Mouse (Mus musculus) midbrain, embryonic 16.5 days (tissue): Measurements from ENCODE around the gene Plcb3. TPM values are rescaled to one million over a fixed set of nuclear protein-coding genes. Genes with fewer than 3 reads are reported as not detected.

Experiments
- ATAC-seq: fragments of 200-750 bp; cut with Nextera tagmentation; 2 replicates; pipeline ENCODE4 v1.8.0; 2017; ENCODE audit warnings: moderate TSS enrichment
- H3K27ac ChIP-seq: fragments of 300-500 bp; sonication (generic); 2 replicates; pipeline ENCODE4 v1.5.1; 2014; ENCODE audit warnings: mild to moderate bottlenecking, low read length, mixed read lengths
- H3K27me3 ChIP-seq: fragments of 300-500 bp; sonication (generic); 2 replicates; pipeline ENCODE4 v1.6.1; 2014; ENCODE audit warnings: low read depth, low read length, mixed read lengths; ENCODE audit not compliant: control insufficient read depth, insufficient read depth
- H3K36me3 ChIP-seq: fragments of 300-500 bp; sonication (generic); 2 replicates; pipeline ENCODE4 v1.6.1; 2014; ENCODE audit warnings: mild to moderate bottlenecking, low read length, moderate library complexity, mixed read lengths; ENCODE audit not compliant: control insufficient read depth, insufficient read depth
- H3K4me1 ChIP-seq: fragments of 300-500 bp; sonication (generic); 2 replicates; pipeline ENCODE4 v1.6.1; 2014; ENCODE audit warnings: mild to moderate bottlenecking, low read length, mixed read lengths; ENCODE audit not compliant: control insufficient read depth, insufficient read depth
- H3K4me2 ChIP-seq: fragments of 300-500 bp; sonication (generic); 2 replicates; pipeline ENCODE4 v1.6.1; 2014; ENCODE audit warnings: mild to moderate bottlenecking, low read length, mixed read lengths
- H3K4me3 ChIP-seq: fragments of 300-500 bp; sonication (generic); 2 replicates; pipeline ENCODE4 v1.5.1; 2014; ENCODE audit warnings: low read depth, mild to moderate bottlenecking, low read length, moderate library complexity, mixed read lengths
- H3K9ac ChIP-seq: fragments of 300-500 bp; sonication (generic); 2 replicates; pipeline ENCODE4 v1.6.1; 2014; ENCODE audit warnings: low read depth, low read length, mixed read lengths
- H3K9me3 ChIP-seq: fragments of 300-500 bp; sonication (generic); replicated peaks from 2 replicates; pipeline ENCODE4 v1.6.1; 2014; ENCODE audit warnings: mild to moderate bottlenecking, low read length, mixed read lengths; ENCODE audit not compliant: control insufficient read depth, poor library complexity, severe bottlenecking
- WGBS: fragments of 180-500 bp; shearing (Covaris S2); extraction: QIAGEN DNeasy Blood & Tissue Kit; methylation state at CpG from one replicate; pipeline ENCODE4 v1.1.7; 2014; 5-methylcytosine and 5-hydroxymethylcytosine counted together
- polyA plus RNA-seq: library from polyadenylated mRNA; unstranded; fragments of >200 nt; fragmentation: Nextera tagmentation; extraction: Ambion mirVana; gene quantifications from 2 replicates; pipeline ENCODE4 v1.2.1, GENCODE M21; 2015

The Plcb3 gene
- 9.7 and 10.7 TPM in 2 replicates for polyA plus RNA-seq

DNA sequence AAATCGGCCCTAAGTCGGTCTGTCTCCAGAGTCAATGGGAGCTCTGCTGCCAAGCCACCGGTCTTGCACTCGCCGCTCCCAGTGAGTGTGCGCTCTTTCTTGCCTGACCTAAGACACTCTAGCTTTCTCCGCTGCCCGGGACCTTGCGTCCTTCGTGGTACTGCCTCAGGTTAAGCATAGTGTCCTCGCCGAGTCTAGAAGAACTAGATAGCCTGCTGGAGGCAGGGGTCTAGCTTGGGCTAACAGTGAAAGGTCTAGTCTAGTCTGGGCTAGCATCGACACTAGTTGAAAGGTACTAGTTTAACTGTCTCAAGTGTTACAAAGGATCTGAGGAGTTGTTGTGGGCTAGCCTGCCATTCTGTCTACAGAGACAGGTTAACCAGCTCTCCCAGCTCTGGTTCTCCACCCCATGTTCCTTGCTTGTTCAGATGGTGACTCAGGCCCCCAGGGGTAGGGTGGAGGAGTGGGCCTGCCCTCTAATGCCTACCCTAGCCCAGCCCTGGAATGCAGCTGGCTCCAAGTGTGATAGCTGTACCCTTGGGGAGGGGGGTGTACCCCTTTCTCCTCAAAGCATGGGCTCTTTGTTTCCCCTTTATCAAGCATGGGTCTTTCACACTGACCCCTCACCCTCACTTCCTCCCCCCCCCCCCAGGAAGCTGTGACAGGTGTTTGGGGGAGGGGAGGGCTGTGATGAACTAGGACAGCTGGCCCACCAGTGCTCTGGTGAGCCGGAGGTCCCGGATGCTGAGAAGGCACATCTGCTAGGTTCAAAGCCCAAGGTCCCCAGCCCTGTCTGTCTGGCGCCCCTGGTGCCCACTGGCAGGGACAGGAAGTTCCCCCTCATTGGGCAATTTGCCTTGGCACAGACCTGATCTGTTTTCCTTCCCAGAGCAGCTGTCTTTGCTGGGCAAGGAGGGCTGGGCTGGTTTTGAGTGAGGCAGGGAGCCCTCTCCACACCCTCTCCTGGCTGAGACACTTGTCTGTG, at the start of gene Plcb3:
TSS of gene Plcb3 (minus strand) at position 934 of the 985 bp plus-strand sequence.
- ATAC-seq: no peak
- H3K4me3 ChIP-seq: peak within 1 kb of the TSS; percentile 72
- H3K4me1 ChIP-seq: peaks cover 38% of the 10 kb centered on the region
- H3K9ac ChIP-seq: peak within 1 kb of the TSS; percentile 77
- peak within 1 kb of the TSS; percentile 84 for H3K4me2 ChIP-seq
- H3K36me3 ChIP-seq: peaks cover 6% of the 10 kb centered on the region
- H3K27me3 ChIP-seq: no peaks in the 10 kb centered on the region; the same call in 1 of the 2 replicates
- under 1% methylated on average over 16 of the region's 16 CpGs for WGBS
- H3K9me3 ChIP-seq: no peaks in the 10 kb centered on the region
- peak within 1 kb of the TSS; percentile 85 for H3K27ac ChIP-seq

DNA sequence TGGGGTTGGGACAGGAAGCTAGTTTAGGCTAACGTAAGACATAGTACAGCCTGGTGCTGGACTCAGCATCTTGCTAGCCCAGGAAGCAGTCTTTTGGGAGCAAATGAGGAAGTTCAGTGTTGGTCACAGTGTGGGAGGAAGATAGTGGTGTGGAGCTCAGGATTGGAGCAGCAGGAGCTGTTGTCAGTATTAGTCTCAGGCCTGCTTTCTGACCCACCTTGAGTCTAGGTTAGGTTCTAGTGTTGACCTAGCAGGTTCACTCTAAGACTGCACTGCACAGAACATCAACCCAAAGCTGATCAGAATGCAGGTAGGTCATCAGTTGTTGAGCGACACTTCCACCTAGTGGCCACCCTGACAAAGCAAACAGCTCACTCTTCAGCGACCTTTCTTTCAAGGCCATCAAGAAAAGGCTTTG, 44.0 kb upstream of the Plcb3 start:
- H3K4me1 ChIP-seq: no peaks in the 10 kb centered on the region
- peak; percentile 71; the same call in 1 of the 2 replicates for ATAC-seq
- WGBS: 51% methylated on average over 3 of the region's 3 CpGs
- no peaks in the 10 kb centered on the region for H3K27me3 ChIP-seq
- no peak overlapping the region for H3K9ac ChIP-seq
- H3K4me2 ChIP-seq: no peak overlapping the region
- H3K4me3 ChIP-seq: no peak overlapping the region
- no peak overlapping the region for H3K27ac ChIP-seq
- H3K36me3 ChIP-seq: peaks cover 33% of the 10 kb centered on the region
- no peaks in the 10 kb centered on the region for H3K9me3 ChIP-seq

DNA sequence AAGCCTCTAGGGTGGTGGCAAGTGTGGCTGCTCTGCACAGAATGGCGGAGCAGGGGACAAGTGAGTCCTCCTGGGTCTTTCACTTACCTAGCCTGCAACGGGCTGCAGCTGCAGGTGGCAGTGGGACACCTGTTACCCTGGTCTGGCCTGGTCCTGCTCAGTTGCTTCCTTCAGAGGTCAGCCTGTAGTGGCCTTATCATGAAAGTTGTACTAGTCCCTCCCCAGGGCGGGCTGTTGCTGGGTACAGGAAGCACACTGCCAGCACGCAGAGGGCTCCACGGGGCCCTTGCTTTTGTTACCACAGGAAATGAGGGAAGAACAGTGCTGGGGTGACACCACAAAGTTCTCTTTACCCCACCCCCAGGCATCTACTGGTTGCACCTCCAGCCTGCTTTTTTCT, 42.9 kb upstream of the Plcb3 start, which contains the start of gene Fermt3:
TSS of gene Fermt3 (minus strand) at position 279 of the 400 bp plus-strand sequence.
- Histone ChIP-seq H3K9me3 (no peaks in the 10 kb centered on the region), H3K9ac (no peak within 1 kb of the TSS), H3K4me3 (no peak within 1 kb of the TSS), H3K4me1 (no peaks in the 10 kb centered on the region), H3K27ac (no peak within 1 kb of the TSS), H3K4me2 (no peak within 1 kb of the TSS), H3K36me3 (peaks cover 24% of the 10 kb centered on the region), H3K27me3 (no peaks in the 10 kb centered on the region)
- no peak for ATAC-seq
- WGBS: 92% methylated on average over 5 of the region's 5 CpGs

DNA sequence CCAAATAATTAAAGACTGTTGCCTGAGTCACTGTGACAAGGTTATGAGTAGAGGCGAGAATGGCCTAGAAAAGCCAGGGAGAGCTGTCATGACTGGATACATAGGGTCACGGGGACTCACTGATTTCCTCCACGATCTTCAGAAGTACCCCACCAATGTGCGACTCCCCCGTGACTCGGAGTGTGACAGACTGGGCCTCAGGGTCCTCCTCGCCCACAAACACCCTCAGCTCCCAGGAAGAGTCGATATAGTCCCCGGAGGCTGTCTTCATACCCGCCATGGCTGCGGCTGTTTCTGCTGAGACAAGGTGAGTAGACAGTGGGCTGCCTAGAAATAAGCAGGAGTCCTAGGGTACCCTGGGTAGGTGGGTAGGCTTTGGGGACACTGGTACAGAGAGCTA, 42.3 kb upstream of the Plcb3 start:
- Histone ChIP-seq H3K27me3 (no peaks in the 10 kb centered on the region), H3K4me1 (no peaks in the 10 kb centered on the region), H3K27ac (no peak overlapping the region), H3K9me3 (no peaks in the 10 kb centered on the region), H3K4me2 (no peak overlapping the region), H3K9ac (no peak overlapping the region), H3K4me3 (no peak overlapping the region), H3K36me3 (peaks cover 20% of the 10 kb centered on the region)
- ATAC-seq: no peak
- WGBS: 94% methylated on average over 11 of the region's 11 CpGs

DNA sequence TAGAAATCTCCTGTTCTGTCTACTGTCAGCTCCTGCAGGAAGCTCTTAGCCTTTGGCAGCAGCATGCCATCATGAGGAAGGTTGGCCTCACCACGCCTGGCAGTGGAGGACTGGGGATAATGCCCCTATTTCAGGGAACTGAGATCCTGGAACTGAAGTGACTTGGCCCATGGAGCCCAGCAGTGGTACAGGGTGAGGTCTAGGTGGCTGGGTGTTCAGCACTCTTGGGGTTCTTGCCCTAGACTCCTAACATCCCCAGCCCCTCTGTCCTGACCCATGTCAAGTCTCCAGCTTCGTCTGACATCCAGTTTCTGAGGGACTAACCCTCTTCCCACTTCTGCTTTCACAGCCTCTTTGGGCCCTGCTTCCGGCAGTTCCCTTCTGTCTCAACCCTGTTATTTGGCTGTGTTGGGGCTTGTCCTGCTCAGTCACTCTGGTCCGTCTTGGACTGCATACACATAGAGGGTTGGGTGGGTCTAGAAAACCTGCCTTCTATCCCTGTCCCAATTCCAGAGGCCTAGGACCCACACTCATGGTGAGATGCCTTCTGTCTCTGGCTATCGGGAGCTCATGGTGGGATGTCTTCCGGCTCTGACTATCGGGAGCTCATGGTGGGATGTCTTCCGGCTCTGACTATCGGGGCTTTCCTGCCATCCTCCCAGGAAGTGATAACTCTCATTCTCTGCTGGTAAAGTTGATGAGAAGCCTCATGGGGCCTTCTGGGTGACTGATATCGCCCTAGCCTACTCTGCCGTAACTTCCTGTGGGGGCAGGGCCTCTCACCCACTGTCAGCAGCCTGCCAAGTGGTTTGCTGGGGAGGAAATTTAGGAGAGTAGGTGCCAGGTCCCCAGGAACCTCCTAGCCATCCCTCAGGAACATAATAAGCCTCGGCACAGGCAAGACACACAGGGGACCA, 41.5 kb upstream of the Plcb3 start:
- Histone ChIP-seq H3K4me3 (no peak overlapping the region), H3K9ac (no peak overlapping the region), H3K9me3 (no peaks in the 10 kb centered on the region), H3K36me3 (peaks cover 15% of the 10 kb centered on the region), H3K27me3 (no peaks in the 10 kb centered on the region), H3K27ac (no peak overlapping the region), H3K4me1 (no peaks in the 10 kb centered on the region), H3K4me2 (no peak overlapping the region)
- WGBS: 85% methylated on average over 12 of the region's 12 CpGs
- ATAC-seq: no peak

DNA sequence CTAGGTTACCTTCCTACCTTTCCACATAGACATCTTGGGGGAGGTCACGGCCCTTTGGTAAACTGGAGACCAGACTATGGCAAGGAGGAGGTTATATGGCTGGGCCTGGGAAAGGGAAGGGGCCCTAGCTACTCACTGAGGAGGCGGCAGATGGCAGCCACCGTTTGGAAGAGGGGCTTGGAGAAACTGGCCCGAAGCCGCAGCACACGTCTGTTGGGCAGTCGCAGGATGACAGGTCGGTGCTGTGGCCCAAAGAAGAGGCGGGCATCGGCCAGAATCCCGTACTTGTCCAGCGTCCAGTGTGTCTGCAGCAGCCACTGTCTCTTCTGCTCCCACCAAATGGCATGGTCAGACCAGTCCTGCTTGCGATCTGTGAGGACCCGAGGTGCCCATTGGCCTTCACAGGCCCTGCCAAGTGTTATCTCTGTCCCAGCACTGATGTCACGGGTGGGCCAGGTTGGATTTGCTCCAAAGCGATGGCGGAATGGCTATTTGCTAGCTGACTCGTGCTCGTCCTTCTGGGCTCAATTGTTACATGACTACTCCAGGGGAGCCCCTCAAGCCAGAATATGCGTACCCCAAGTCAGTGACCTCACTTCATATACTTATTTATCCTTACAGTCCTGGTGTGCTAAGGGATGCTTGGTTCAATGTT, 38.3 kb upstream of the Plcb3 start:
- Histone ChIP-seq H3K27me3 (no peaks in the 10 kb centered on the region), H3K9me3 (no peaks in the 10 kb centered on the region), H3K9ac (no peak overlapping the region), H3K4me1 (no peaks in the 10 kb centered on the region), H3K27ac (no peak overlapping the region), H3K4me3 (no peak overlapping the region), H3K36me3 (0 out of 2 replicates have a peak, but pooled peaks cover 2% of the 10 kb centered on the region), H3K4me2 (no peak overlapping the region)
- 91% methylated on average over 20 of the region's 20 CpGs for WGBS
- no peak for ATAC-seq

DNA sequence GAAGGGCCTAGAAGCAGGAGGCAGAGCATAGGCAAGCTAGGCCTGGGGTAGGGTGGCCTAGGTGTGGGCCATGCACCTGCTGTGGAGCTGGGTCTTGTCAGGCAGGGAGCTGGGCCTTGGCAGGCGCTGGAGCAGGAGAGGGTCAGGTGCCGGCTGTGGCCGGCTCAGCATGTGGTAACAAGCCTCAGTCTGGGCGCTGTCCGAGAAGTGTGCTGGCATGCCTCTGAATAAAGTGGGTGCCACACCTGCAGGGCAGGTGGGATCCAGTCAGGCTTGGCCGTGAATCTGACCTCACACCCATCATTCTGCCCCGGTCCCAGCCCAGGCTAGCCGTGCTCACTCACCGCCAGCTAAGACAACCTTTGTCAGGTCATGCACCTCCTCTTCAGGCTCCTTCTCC, 37.7 kb upstream of the Plcb3 start:
- WGBS: 84% methylated on average over 9 of the region's 9 CpGs
- Histone ChIP-seq H3K27ac (no peak overlapping the region), H3K4me2 (no peak overlapping the region), H3K27me3 (no peaks in the 10 kb centered on the region), H3K4me1 (no peaks in the 10 kb centered on the region), H3K4me3 (no peak overlapping the region), H3K9me3 (no peaks in the 10 kb centered on the region), H3K9ac (no peak overlapping the region), H3K36me3 (0 out of 2 replicates have a peak, but pooled peaks cover 2% of the 10 kb centered on the region)
- no peak for ATAC-seq

DNA sequence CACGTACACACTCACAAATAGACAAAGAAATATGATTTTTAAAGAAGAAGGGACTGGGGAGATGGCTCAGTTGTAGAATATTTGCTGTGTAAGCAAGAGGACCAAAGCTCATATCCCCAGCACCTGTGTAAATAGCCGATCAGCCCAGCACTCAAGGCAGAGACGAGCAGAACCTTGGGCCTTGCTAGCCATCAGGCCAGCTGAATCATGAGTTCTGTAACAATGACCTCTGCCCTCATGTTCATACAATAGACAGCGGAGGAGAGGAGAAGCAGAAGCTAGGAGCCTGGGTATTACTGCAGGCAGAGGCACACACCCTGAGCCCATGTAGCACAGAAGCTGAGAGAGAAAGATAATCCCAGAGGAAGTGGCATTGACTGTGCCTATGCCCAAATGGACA, 36.2 kb upstream of the Plcb3 start:
- no peaks in the 10 kb centered on the region for H3K36me3 ChIP-seq
- no peak overlapping the region for H3K4me2 ChIP-seq
- WGBS: 78% methylated on average over 4 of the region's 4 CpGs
- no peaks in the 10 kb centered on the region for H3K27me3 ChIP-seq
- no peaks in the 10 kb centered on the region for H3K9me3 ChIP-seq
- H3K4me3 ChIP-seq: no peak overlapping the region
- no peak overlapping the region for H3K9ac ChIP-seq
- H3K27ac ChIP-seq: no peak overlapping the region
- no peak for ATAC-seq
- H3K4me1 ChIP-seq: no peaks in the 10 kb centered on the region
